Mouse (Mus musculus) retina, postnatal 1 day (tissue): Measurements from ENCODE around the gene Proser2.

Experiments used
- DNase-seq: peaks from one replicate; pipeline ENCODE4 v3.0.0-alpha.2; 2012

The Proser2 gene

DNA sequence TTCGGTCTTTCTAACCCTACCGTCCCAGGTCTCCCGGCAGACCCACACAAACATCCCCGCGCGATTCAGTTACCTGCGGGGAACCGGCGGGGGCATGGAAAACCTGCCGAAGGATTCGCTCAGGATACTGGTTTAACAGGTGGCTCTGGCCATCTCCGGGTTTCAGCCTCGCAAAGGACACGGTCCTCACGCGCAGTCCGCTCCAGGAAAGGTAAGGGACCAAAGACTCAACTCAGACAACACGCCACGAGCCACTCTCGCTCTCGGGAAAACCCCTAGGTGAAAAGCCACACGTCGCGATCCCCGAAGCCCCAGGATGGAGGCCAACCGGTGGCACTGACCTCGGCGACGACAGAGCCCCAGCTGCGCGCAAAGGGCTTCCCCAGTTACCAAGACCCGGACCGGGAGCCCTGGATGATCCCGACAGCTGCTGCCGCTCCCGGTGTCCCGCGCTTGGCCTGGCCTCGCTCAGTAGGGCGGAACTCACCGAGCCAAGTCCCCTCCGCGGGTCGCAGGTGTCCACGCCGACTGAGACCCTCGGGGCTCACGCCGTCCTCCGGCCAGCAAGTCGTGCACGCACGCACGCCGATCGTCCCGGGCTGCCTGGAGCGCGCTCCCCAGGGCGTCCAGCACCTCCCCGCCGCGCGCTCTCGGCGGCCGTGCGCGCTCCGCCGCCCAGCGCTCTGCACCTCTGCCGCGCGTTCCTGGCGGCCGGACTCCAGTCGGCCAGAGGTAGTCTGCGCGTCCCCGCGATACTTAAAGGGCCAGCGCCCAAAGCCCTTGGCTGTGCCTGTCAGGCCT is at the start of gene Proser2:
Gene Proser2 (minus strand): TSS at position 657 of the 801 bp plus-strand sequence.
- peak; percentile 92 for DNase-seq

DNA sequence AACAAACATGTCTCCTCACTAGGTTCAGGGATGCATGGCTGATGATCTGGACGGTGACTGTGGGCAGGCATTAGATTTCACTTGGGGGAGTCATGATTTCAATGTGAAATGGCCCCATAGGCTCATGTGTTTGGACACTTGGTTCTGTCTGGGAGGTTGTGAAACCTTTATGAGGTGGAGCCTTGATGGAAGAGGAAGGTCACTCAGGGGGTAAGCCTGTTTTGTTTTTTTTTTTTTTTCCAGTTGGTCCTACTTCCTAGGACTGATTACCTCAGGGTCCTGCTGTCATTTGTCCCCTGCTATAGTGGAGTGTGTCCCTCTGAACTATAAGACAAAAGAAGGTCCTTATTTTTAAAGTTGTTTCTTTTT is 49.7 kb upstream of the Proser2 start:
- no peak for DNase-seq

DNA sequence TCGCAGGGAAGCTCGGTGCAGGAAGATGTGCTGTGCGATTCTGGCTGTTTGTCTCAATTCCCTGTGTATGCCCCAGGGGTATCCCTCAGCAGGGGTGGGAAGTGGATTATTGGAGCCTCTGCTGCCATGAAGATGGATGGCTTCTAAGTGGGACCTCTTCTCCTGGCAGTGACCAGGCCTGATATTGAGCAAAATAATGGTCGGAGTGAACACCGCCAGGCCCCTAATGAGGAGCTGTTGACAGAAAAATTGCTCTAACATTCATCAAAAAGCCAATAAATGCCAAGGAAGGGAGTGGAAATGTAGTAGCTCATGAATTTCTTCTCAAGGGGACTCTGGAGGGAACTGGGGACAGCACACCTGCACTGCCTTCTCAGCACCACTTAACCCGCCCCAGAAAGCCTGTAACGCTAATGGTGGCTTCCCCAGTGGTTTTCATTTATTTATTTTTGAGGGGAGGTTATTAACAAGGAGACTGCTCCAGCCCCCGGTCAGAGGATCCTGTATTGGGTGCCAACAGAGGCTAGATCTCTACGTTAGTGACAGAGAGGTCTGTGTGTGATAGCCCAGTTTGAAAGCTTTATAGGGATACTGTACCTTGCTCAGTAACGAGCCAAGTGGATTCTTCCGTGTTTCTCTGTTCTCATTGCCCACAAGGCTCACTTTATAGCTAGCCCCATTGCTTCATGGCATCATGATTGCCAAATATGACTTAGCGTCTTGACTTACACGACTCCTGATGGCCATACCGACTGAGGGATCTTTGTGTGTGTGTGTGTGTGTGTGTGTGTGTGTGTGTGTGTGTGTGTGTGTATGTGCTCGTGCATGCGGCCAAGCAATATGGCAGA is 49.1 kb upstream of the Proser2 start:
- DNase-seq: no peak

GRCm38 (mm10) chr2:6173013-6173412 is 43.0 kb upstream of the Proser2 start:
- DNase-seq: no peak

- no peak for DNase-seq
Observed at GRCm38 (mm10) chr2:6168560-6168959, 38.5 kb upstream of the Proser2 start.

DNA sequence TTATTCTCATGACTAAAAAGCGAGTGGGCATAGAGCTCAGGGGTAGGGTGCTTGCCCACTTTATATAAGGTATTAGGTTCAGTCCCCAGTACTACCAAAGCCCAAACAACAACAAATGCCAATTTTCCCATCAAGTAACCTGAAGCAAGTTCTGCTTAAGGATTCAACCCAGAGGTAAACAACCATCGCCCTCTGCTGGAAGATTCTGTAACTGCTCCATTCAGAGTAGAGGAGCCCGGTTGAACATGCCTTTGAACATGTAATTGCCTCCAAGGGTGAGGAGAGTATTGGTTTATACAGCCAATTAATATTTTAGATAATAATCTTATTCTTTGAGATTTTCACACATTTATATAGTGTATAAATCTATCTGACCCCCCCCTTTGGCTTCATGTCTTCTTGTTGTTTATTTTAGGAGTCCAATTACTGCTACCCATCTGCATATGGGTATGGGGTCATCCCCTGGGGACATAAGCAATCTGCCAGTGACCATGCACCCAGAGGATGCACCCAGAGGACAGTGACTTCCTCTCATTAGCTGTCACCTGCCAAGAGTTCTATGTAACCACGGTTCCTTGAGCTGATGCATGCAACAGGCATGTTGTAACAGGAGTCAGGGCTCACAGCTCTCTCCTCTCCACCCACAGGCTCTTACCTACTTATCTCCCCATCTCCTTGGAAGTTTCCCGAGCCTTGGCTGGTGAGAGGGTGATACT is 38.0 kb upstream of the Proser2 start:
- peak; percentile 88 for DNase-seq

DNA sequence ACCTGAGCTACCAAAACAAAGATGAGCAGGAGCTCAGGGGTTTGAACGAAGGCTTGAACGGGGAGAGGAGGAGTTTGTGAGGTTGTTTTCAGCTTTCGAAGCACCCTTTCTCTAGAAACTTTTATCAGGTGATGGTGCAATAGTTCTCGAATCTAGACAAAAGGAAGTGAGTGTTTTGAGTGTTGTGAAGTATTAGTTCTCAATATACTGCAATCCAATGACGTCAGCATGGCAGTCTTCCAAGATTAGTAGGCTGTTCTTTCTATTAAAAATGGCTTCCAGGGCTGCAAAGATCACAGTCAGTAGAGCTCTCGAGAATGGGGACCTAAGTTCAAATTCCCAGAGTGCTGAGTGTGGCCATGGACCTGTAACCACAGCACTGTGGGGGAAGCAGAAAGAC is 35.8 kb upstream of the Proser2 start:
- DNase-seq: no peak

GRCm38 (mm10) chr2:6164606-6165290 is 34.7 kb upstream of the Proser2 start:
- no peak for DNase-seq

DNA sequence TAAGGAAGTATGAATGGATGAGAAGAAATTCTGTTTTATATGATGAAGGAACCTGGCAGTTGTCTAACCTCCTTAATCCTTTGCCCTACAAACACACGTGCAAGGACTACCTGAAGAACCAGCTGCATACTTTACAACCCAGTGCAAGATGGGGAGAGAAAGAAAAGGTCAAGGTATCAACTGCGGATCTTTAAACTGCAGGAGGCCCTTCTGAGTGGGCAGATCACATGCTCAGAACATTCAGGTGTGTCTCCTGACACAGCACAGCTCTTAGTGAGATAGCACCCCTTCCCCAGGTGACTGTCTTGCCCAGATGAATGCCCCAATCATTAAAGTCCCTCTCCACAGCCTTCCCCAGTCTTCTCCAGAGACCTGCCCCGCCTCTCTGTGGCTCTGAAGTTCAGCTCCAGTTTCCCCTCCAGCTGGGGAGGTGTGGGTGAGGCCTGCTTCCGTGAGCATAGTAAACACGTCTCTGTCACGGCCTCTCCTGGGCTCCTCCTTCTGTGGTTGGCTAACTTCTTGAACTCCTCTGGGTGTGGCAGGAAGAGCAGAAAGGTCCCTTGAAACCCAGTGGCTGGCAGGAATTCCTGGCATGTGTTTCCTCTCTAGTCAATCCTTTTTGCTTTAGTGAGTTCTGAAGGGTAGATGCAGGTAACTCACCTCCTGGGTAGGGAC is 32.5 kb upstream of the Proser2 start:
- DNase-seq: no peak

- no peak for DNase-seq
Observed at GRCm38 (mm10) chr2:6159735-6160134, 29.7 kb upstream of the Proser2 start.

DNA sequence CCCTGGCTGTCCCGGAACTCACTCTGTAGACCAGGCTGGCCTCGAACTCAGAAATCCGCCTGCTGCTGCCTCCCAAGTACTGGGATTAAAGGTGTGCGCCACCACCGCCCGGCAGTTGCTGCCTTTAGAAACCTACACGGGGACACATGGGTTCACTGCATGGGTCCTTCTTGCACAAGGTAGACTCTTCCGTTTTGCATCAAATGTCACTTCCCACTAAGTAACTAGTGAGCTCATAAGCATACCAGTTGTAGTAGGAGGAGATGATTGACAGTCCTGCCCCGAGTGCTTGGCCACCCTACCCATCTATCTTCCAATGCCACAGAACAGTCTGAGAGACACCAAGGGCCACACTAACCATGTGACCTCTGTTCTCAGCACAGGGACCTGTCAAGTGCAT is 29.2 kb upstream of the Proser2 start:
- DNase-seq: no peak

- no peak for DNase-seq
Observed at GRCm38 (mm10) chr2:6157635-6158034, 27.6 kb upstream of the Proser2 start.

- no peak for DNase-seq
Observed at GRCm38 (mm10) chr2:6157208-6157607, 27.2 kb upstream of the Proser2 start.

DNA sequence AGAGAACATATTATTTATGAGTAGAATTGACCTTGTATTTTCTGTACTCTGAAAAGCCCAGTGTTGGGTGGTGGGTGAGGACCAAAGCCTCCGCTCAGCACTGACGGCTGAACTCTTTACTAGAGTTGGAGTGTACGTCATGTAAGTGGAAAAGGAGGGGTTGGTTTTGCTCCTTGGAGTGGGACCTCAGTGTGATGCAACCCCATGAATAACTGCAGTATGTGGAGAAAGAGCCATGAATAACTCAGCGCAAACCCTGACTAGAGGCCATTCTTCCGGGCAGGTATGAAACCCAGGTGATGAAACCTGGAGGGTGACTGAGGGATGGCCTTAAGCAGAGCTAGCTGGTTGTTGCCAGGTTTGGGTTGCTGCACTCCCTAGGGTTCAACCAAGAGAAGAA is 19.8 kb upstream of the Proser2 start:
- DNase-seq: no peak

- DNase-seq: peak; percentile 79
Observed at GRCm38 (mm10) chr2:6146901-6147300, 16.9 kb upstream of the Proser2 start.

DNA sequence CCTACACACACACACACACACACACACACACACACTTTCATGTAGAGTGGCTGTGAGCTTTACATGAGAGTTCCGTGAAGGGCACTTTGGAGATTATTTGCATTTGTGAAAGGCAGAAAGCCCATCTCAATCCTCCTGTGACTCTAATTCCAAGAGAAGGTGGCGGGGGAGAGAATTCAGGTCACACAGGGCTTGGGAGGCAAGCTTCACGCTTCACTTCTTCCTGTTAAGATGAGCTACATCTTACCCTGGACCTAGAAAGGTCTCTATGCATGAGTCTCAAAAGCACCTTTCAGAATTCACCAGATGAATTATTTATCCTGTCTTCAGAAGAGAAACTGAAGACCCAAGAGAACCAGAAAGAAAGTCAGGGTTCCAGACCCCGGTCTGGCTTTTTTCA is 16.2 kb upstream of the Proser2 start:
- peak; percentile 76 for DNase-seq

DNA sequence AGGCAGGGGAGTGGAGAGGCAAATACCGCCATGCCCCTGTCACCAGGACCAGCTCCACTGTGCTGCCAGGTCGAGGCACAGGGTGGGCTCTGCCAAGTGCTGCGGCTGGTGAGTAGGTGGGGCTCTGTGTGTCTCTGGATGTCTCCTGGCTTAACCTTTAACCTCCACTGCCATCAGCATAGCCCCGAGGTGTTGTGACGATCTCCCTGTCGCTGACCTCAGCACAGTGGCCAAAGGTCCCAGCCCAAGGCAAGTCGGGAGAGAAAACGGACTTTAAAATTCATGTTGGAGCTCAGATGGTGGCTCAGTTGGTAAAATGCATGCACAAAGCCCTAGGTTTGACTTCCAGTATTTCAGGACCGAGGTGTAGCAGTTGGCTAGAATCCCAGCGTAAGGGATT is 15.6 kb upstream of the Proser2 start:
- DNase-seq: no peak

GRCm38 (mm10) chr2:6142915-6143654 is 13.1 kb upstream of the Proser2 start:
- no peak for DNase-seq

DNA sequence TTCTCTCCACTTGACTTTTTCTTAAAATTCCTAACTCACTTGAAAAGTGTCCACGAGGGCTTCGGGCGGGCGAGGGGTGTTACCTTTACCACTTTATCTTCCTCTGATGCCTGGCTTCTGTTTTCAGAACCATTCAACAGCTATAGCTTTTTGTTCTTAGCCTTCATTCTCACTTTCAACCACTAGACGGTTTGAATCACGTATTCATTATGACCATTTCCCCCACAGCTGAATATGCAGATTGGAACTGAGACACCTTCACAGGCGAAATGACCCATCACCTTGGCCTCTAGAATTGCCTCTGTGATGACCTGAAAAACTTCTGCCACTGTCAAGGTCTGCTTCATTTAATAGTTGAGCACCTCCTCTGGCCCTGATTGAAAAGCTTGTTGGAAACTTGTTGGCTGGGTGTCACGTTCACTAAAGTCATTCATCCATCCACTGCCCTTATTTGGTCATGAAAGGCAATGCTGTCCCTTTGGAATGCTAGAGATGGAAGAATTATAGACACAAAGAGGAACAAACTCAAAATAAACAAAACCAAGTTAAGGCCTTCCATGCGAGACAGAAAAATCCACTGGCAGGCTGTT is 10.7 kb upstream of the Proser2 start:
- no peak for DNase-seq

DNA sequence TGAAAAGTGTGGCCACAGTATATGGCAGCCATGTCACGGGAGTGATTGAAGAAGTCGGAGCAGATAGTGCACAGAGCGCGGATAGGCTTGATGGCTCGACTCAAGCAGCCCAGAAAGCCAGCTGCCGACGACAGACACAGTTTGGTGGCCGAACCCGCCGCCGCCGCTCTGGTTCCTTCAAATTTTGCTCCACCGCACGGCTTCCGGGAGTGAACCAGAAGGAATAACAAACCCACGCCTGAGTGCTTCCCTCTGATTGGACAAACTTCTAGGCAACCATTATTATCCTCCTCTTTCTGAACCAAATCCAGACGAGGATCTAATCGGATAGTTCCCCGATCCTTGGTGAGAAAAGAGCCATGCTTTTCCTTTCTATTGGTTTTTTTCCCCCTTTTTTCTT is 3.9 kb upstream of the Proser2 start:
- no peak for DNase-seq

GRCm38 (mm10) chr2:6128881-6129280 is 1.1 kb downstream of the Proser2 start:
- no peak for DNase-seq
